26 mouse cellular contexts compared by ENCODE assay signal in the genomic region with DNA sequence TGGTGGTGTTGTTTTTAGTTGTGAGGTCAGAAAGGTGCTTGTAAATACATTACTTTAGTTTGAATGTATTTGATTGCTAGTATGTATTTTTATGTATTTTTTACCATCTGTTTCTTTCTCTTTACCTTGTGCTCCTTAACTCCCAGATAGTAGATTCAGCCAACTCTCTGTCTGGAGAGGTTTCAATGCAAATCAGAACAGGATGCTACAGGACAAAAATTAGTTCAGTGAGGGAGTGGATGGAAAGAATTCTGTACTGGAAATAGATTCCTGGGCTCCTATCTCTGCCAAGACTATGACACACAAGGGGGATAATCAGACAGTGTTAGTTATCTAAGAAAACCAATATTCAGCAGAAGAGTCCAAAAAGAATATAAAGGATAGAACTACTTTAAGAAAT. TPM values are rescaled to one million over a fixed set of nuclear protein-coding genes. Genes with fewer than 3 reads are reported as not detected.
A peak's percentile ranks its signal among the peaks of the same experiment; 100 is the strongest.
DNase-seq lines count a peak whose midpoint lies in the region; ATAC-seq lines count a peak whose summit lies in the region.
"Had no signal": no experiment of that assay in that cellular context is flagged by ENCODE, and none has a peak within 500 bp of the region (broad histone marks: within the 10 kb centered on the region; RNA-seq: fewer than 3 reads in every experiment).

No protein-coding gene starts in this region.

- H3K4me1 ChIP-seq in forebrain, embryonic 12.5 days, result no peaks in the 10 kb centered on the region

- DNase-seq in frontal cortex, postnatal 25 days (ENCODE audit: low spot score in 2 of 2), result no peak
- DNase-seq in right cerebral cortex, adult 18-20 months, result peak; percentile 8
- no peak for DNase-seq in right cerebral cortex, postnatal 14 days
- peak; percentile 61 for DNase-seq in brain, adult 2 months (ENCODE audit: low read depth, low spot score)
- DNase-seq in telencephalon, adult 2 months (ENCODE audit: low read depth, low spot score), result peak; percentile 55
- DNase-seq in adrenal gland, adult (ENCODE audit: inconsistent age in 2 of 2, low spot score in 1 of 2), result no peak
- DNase-seq: adrenal gland, adult 2 months; adrenal gland, adult 8-10 months; adrenal gland, postnatal 10 days; adrenal gland, postnatal 14 days; adrenal gland, postnatal 25 days; adrenal gland, postnatal 36 days; B cell, adult 2 months; cerebellum, adult 11 months; cerebellum, adult 11-12 months; cerebellum, adult 18-20 months; cerebellum, adult 2 months had no signal

- H3K9ac ChIP-seq in forebrain, embryonic 12.5 days, result no peak overlapping the region

- H3K36me3 ChIP-seq in forebrain, embryonic 12.5 days (replicated peaks), result peaks cover 99% of the 10 kb centered on the region

- H3K27me3 ChIP-seq in forebrain, embryonic 12.5 days, result no peaks in the 10 kb centered on the region
- H3K27me3 ChIP-seq: CH12.LX, Patski had no signal

- H3K9me3 ChIP-seq in forebrain, embryonic 12.5 days, result peaks cover 69% of the 10 kb centered on the region

- no peak overlapping the region for H3K4me3 ChIP-seq in forebrain, embryonic 12.5 days (replicated peaks)

- no peak overlapping the region for H3K4me2 ChIP-seq in forebrain, embryonic 12.5 days

- peak; percentile 70 for ATAC-seq in frontal cortex, adult (ENCODE audit: low TSS enrichment)
- no peak for ATAC-seq in forebrain, embryonic 12.5 days (ENCODE audit: low FRiP score)
- ATAC-seq: activated CD4-positive, CD25-positive, alpha-beta regulatory T cell, adult 4 months; CD4-positive, CD25-positive, alpha-beta regulatory T cell, adult 4 months; Patski had no signal

- no peak overlapping the region for H3K27ac ChIP-seq in forebrain, embryonic 12.5 days

RNA-seq across cellular contexts. Expression of a gene that starts 8.6 kb away (rescaled TPM):
- polyA plus RNA-seq in forebrain, embryonic 12.5 days (2016; fragmentation: Nextera tagmentation; extraction: Ambion mirVana), result 54.7 TPM in 2 replicates

RNA-seq across cellular contexts. Expression of a gene that starts 25.6 kb away (rescaled TPM):
- polyA plus RNA-seq in forebrain, embryonic 12.5 days (2016; fragmentation: Nextera tagmentation; extraction: Ambion mirVana), result not detected in 2 replicates
- polyA plus RNA-seq: activated CD4-positive, CD25-positive, alpha-beta regulatory T cell, adult 4 months; adrenal gland, adult 2 months; brain, embryonic 14.5 days; C2C12; CD4-positive, CD25-positive, alpha-beta regulatory T cell, adult 4 months; cerebellum, adult 2 months; G1E had no signal

Comparison
In these comparisons a context has a peak if more than half of its experiments do, and no peak if none do; other contexts are left out.
1. DNase-seq: peak in right cerebral cortex, adult 18-20 months (single experiment), brain, adult 2 months (single experiment) and telencephalon, adult 2 months (single experiment); none in frontal cortex, postnatal 25 days (0 of 2), right cerebral cortex, postnatal 14 days (single experiment) and adrenal gland, adult (0 of 2).